Mouse (Mus musculus) lung, adult 2 months (tissue): Measurements from ENCODE around the gene Sel1l2. TPM values are rescaled to one million over a fixed set of nuclear protein-coding genes. Genes with fewer than 3 reads are reported as not detected.

Experiments
- DNase-seq: peaks from one replicate; pipeline ENCODE4 v3.0.0; 2022
- H3K4me1 ChIP-seq: fragments of 200-500 bp; 2 replicates; pipeline ENCODE4 v1.6.1; 2011; ENCODE audit warnings: low read length; ENCODE audit not compliant: control insufficient read depth, insufficient read depth
- H3K4me3 ChIP-seq: fragments of 200-500 bp; replicated peaks from 2 replicates; pipeline ENCODE3; 2011; ENCODE audit warnings: low read depth, mild to moderate bottlenecking, control low read depth, low read length; ENCODE audit errors: extremely low read depth
- CTCF ChIP-seq: fragments of 200-500 bp; IDR thresholded peaks from 2 replicates; pipeline ENCODE4 v1.5.1; 2011; ENCODE audit warnings: mild to moderate bottlenecking, low read length, control low read depth; ENCODE audit not compliant: insufficient read depth
- POLR2A ChIP-seq: fragments of 200-500 bp; IDR thresholded peaks from 2 replicates; pipeline ENCODE4 v1.6.1; 2011; ENCODE audit warnings: low read depth, mild to moderate bottlenecking, control low read depth, low read length, borderline replicate concordance; ENCODE audit errors: extremely low read depth
- WGBS: fragments of 180-500 bp; shearing (Covaris S2); methylation state at CpG from one replicate; pipeline ENCODE4 v1.1.7; 2018; 5-methylcytosine and 5-hydroxymethylcytosine counted together
- polyA plus RNA-seq: library from polyadenylated mRNA; depleted of rRNA; stranded (reverse); fragments of >200 nt; gene quantifications from 2 replicates; pipeline ENCODE4 v1.2.3, GENCODE M21; 2012

Sel1l2 gene
- polyA plus RNA-seq, 1 experiment, result not detected

DNA sequence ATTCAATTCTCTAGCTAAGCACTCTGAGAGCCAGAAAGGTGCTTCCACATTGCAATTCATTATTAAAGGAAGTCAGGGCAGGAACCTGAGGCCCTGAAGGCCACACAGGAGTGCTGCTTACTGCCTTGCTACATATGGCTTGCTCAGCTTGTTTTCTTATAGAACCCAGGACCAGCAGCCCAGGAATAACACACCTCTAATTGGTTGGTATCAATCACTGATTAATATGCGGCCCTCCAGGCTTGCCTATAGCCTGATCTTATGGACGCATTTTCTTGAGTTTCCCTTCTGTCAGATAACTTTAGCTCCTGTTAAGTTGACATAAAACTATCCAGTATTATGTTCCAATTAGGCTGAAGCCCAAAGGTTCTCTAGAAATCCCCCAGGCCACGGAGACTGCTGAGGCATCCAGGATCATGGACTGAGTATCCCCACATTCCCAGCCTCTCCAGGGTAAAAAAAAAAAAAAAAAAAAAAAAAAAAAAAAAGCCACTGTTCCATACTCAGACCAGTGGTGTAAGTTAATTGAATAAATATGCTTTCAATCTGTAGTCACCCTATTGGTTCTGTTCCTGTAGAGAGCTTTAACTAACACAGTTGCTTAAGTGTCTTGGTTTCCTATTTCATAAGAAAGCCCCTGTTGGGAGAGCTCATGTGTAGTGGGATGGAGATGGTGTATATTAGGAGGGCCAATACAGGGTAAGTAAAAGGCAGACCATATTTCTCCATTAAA is 86.4 kb downstream of the Sel1l2 start:
- TF ChIP-seq CTCF, result no peak
- H3K4me1 ChIP-seq, result no peaks in the 10 kb centered on the region
- H3K4me3 ChIP-seq, result no peak overlapping the region
- 82% methylated on average over 3 of the region's 3 CpGs for WGBS
- DNase-seq, result no peak

DNA sequence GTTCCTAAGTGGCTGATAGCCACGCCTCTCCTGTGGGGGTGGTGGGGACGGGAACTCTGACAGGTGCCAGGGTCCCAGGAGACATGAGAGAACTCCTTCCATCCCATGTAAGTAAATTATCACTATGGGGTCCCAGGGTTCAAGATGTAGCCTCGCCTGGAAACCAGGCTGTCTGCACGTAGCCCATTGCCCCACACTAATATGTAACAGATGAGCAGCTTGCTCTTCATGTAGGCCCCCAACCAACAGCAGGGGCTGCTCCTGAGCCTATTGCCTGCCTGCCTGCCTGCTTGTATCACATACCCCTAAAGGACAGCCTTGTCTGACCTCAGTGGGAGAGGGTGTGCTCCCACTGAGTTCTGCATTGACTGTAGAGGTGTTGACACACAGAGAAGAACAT is 92.4 kb downstream of the Sel1l2 start:
- TF ChIP-seq CTCF, result no peak
- TF ChIP-seq POLR2A, result no peak
- Histone ChIP-seq H3K4me3 (no peak overlapping the region), H3K4me1 (no peaks in the 10 kb centered on the region)
- WGBS, result 37% methylated on average over 4 of the region's 4 CpGs
- DNase-seq, result no peak

GRCm38 (mm10) chr2:140293820-140294219 is 95.7 kb downstream of the Sel1l2 start:
- 74% methylated on average over 2 of the region's 2 CpGs for WGBS
- no peak overlapping the region for H3K4me3 ChIP-seq
- no peak for DNase-seq
- H3K4me1 ChIP-seq, result no peaks in the 10 kb centered on the region
- TF ChIP-seq CTCF (no peak), POLR2A (no peak)

GRCm38 (mm10) chr2:140280808-140281207 is 108.7 kb downstream of the Sel1l2 start:
- DNase-seq, result no peak
- Histone ChIP-seq H3K4me1 (no peaks in the 10 kb centered on the region), H3K4me3 (no peak overlapping the region)
- 61% methylated on average over 8 of the region's 8 CpGs for WGBS
- TF ChIP-seq POLR2A, result no peak
- TF ChIP-seq CTCF, result no peak

DNA sequence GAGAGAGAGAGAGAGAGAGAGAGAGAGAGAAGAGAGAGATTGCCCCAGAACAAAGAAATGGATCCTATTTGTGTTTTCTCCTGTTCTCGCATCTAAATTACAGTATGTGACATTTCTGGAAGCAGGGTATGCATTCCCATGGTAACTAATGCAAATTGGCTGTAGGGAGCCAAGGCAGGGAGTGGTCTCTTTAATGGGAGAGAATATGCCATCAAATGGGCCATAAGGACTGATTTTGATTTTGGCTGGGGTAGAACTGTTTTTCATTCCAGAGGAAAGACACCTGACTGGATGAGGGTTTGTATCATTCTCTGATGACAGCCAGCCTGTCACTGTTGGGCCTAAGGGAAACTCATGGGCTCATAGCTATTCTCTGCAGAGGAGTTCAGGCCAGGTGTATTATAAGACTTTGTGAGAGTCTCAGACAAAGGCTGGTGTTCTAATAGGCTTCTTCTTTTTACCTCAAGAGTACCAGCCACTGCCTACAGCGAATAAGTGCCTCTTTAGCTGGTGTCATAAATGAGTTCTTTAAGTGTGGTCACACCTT is 133.8 kb downstream of the Sel1l2 start:
- WGBS, result 82% methylated on average over 2 of the region's 2 CpGs
- Histone ChIP-seq H3K4me1 (no peaks in the 10 kb centered on the region), H3K4me3 (no peak overlapping the region)
- no peak for DNase-seq
- no peak for TF ChIP-seq CTCF
- TF ChIP-seq POLR2A, result no peak

DNA sequence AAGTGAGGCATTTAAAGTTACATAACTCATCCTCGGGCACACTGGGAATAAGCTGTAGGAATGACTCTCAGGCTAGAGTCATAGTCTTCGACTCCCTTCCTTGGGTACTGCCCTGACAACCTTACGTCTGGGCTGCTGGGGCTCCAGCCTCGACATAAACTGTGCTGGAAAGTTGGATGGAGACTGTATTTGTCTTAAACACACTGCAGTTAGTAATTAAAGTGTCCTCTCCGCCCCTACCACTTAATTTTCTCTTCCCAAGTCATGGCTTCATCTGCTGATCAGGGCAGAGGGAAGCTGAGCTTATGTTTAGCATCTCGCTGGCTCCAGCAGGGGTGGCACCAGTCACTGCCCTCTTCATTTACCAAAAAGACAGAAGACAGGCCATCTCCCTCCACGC is 135.2 kb downstream of the Sel1l2 start:
- TF ChIP-seq CTCF, result no peak
- Histone ChIP-seq H3K4me1 (no peaks in the 10 kb centered on the region), H3K4me3 (no peak overlapping the region)
- no peak for DNase-seq
- 69% methylated on average over 7 of the region's 7 CpGs for WGBS

DNA sequence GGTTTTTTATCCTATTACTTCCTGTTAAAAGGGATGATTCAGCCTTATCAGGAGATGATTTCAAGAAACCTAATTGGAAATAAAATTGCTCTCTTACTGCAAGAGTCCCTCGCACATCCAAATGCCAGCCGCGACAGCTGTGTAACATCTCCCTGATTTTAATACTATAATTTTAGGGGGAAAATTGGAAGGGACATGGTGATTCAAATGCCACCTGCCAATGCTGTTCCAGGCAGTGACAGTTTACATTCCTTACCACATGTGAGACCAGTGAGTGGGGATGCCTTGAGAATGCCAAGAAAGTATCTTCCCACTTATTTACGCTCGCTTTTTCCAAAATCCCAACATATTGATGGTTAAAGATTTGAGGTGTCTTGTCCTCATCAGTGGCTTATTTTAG is 146.4 kb downstream of the Sel1l2 start:
- no peaks in the 10 kb centered on the region for H3K4me1 ChIP-seq
- no peak for TF ChIP-seq CTCF
- TF ChIP-seq POLR2A, result no peak
- H3K4me3 ChIP-seq, result no peak overlapping the region
- DNase-seq, result no peak
- WGBS, result 94% methylated on average over 5 of the region's 5 CpGs

GRCm38 (mm10) chr2:140242398-140242797 is 147.1 kb downstream of the Sel1l2 start:
- 76% methylated on average over 5 of the region's 5 CpGs for WGBS
- no peak overlapping the region for H3K4me3 ChIP-seq
- no peaks in the 10 kb centered on the region for H3K4me1 ChIP-seq
- TF ChIP-seq CTCF, result no peak
- no peak for TF ChIP-seq POLR2A
- DNase-seq, result no peak

- no peak for DNase-seq
- Histone ChIP-seq H3K4me1 (no peaks in the 10 kb centered on the region), H3K4me3 (no peak overlapping the region)
- TF ChIP-seq POLR2A (no peak), CTCF (no peak)
- 56% methylated on average over 6 of the region's 6 CpGs for WGBS
These were observed 152.3 kb downstream of the Sel1l2 start for GRCm38 (mm10) chr2:140237245-140237644.

DNA sequence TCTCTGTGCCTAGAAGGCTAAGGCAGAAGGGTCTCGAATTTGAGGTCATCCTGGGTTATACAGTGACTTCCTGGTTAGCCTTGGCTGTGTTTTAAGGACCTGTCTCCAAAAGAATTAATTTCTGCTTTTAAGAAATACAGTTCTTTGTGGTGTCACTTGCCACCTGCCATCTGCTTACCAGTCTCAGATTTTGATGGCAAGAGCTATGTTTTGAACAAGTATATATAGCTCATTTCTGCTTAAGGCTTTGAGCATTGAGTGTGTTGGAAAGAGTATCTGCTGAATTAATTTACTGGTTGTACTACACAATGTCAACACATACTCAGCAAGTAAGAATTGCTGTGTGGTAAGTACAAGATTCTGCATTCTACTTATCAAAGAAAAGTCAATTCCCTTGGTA is 159.2 kb downstream of the Sel1l2 start:
- H3K4me3 ChIP-seq, result no peak overlapping the region
- 53% methylated on average over 1 of the region's 1 CpGs for WGBS
- TF ChIP-seq CTCF (no peak), POLR2A (no peak)
- no peak for DNase-seq
- no peaks in the 10 kb centered on the region for H3K4me1 ChIP-seq

DNA sequence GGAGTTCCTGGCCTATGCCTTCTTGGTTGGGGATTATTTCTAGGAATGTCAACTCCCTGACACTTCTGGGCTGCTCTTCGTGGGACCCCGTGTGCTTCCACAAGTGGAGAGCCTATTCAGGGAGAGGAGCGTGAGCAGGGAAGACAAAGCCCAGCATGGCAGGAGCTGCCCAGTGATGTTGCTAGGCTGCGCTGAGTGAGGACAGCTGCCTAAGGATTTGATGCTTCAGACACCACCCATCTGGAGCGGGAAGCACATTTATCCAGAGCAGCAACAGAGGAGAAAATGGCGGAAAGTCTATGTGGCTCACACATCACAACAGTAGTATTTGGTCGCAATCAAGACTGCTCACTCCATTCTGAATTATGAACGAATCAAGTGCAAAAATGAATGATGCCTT is 169.2 kb downstream of the Sel1l2 start:
- DNase-seq, result no peak
- Histone ChIP-seq H3K4me3 (no peak overlapping the region), H3K4me1 (no peaks in the 10 kb centered on the region)
- no peak for TF ChIP-seq POLR2A
- no peak for TF ChIP-seq CTCF
- 68% methylated on average over 8 of the region's 8 CpGs for WGBS

GRCm38 (mm10) chr2:140215965-140216364 is 173.5 kb downstream of the Sel1l2 start:
- DNase-seq, result no peak
- 63% methylated on average over 1 of the region's 1 CpGs for WGBS
- no peak overlapping the region for H3K4me3 ChIP-seq
- TF ChIP-seq CTCF, result no peak
- no peak for TF ChIP-seq POLR2A
- no peaks in the 10 kb centered on the region for H3K4me1 ChIP-seq
